Mouse (Mus musculus) lung, postnatal 0 days (tissue): ENCODE measurements around the gene H1f0. TPM values are rescaled to one million over a fixed set of nuclear protein-coding genes. Genes with fewer than 3 reads are reported as not detected.

Experiments used
- ATAC-seq: fragments of 200-750 bp; cut with Nextera tagmentation; 2 replicates; pipeline ENCODE4 v1.8.0; 2017; ENCODE audit warnings: moderate library complexity
- DNase-seq: peaks from one replicate; pipeline ENCODE4 v3.0.0-alpha.2; 2016; ENCODE audit warnings: low spot score
- H3K27ac ChIP-seq: fragments of 300-500 bp; sonication (generic); 2 replicates; pipeline ENCODE4 v1.5.1; 2014; ENCODE audit warnings: antibody characterized with exemption, mild to moderate bottlenecking, low read length, mixed read lengths
- H3K27me3 ChIP-seq: fragments of 300-500 bp; sonication (generic); replicated peaks from 2 replicates; pipeline ENCODE4 v1.6.1; 2014; ENCODE audit warnings: low read length, mixed read lengths; ENCODE audit not compliant: insufficient read depth
- H3K36me3 ChIP-seq: fragments of 300-500 bp; sonication (generic); 2 replicates; pipeline ENCODE4 v1.6.1; 2014; ENCODE audit warnings: low read length, mixed read lengths; ENCODE audit not compliant: insufficient read depth
- H3K4me1 ChIP-seq: fragments of 300-500 bp; sonication (generic); 2 replicates; pipeline ENCODE4 v1.6.1; 2014; ENCODE audit warnings: antibody characterized with exemption, low read depth, low read length, mixed read lengths; ENCODE audit not compliant: insufficient read depth
- H3K4me2 ChIP-seq: fragments of 300-500 bp; sonication (generic); replicated peaks from 2 replicates; pipeline ENCODE4 v1.6.1; 2014; ENCODE audit warnings: low read depth, mild to moderate bottlenecking, low read length, moderate library complexity, mixed read lengths
- H3K4me3 ChIP-seq: fragments of 300-500 bp; sonication (generic); 2 replicates; pipeline ENCODE4 v1.5.1; 2014; ENCODE audit warnings: low read depth, low read length
- H3K9ac ChIP-seq: fragments of 300-500 bp; sonication (generic); replicated peaks from 2 replicates; pipeline ENCODE4 v1.6.1; 2014; ENCODE audit warnings: low read depth, mild to moderate bottlenecking
- H3K9me3 ChIP-seq: fragments of 300-500 bp; sonication (generic); 2 replicates; pipeline ENCODE4 v1.6.1; 2016; ENCODE audit warnings: low read length, mixed read lengths
- CTCF ChIP-seq: IDR thresholded peaks from 2 replicates; pipeline ENCODE4 v1.5.1; 2016; ENCODE audit warnings: antibody characterized with exemption, mild to moderate bottlenecking
- EP300 ChIP-seq: IDR thresholded peaks from 2 replicates; pipeline ENCODE4 v1.6.1; 2016; ENCODE audit warnings: antibody characterized with exemption, mild to moderate bottlenecking, control low read depth
- WGBS: fragments of 180-500 bp; shearing (Covaris S2); extraction: QIAGEN DNeasy Blood & Tissue Kit; methylation state at CpG from one replicate; pipeline ENCODE4 v1.1.7; 2014; 5-methylcytosine and 5-hydroxymethylcytosine counted together
- polyA plus RNA-seq: library from polyadenylated mRNA; unstranded; fragments of >200 nt; fragmentation: Nextera tagmentation; extraction: Ambion mirVana; gene quantifications from 2 replicates; pipeline ENCODE4 v1.2.1, GENCODE M21; 2015

H1f0 gene
- polyA plus RNA-seq, 1 experiment from 2014 or later = 263 TPM

GRCm38 (mm10) chr15:79067631-79068030 lies 39.4 kb downstream of the H1f0 start:
- TF ChIP-seq EP300 (no peak), CTCF (no peak)
- H3K27me3 ChIP-seq = no peaks in the 10 kb centered on the region
- H3K4me1 ChIP-seq = no peaks in the 10 kb centered on the region
- ATAC-seq = no peak
- no peak overlapping the region for H3K9ac ChIP-seq
- H3K27ac ChIP-seq = no peak overlapping the region
- H3K4me3 ChIP-seq = no peak overlapping the region
- no peak for DNase-seq
- H3K36me3 ChIP-seq = no peaks in the 10 kb centered on the region
- H3K9me3 ChIP-seq = no peaks in the 10 kb centered on the region
- no peak overlapping the region for H3K4me2 ChIP-seq
- 71% methylated on average over 3 of the region's 3 CpGs for WGBS

DNA sequence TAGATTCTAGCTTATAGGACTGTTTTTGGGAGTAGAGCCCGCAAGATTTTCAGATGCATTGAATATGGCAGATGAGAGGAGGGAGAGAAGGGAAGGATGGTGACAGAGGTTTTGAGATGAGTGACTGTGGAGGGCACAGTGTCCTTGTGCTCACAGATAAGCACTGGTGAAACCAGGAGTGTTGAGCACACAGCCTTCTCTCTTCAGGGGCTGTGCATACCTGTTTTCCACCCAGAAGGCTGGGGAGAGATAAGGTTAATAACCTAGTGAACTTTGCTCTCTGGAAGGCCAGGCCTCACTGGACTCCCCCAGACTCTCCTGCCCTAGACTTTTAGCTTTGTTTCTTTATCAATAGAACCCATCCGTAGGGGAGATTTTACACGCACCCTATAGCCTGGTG lies 40.2 kb downstream of the H1f0 start:
- Histone ChIP-seq H3K9me3 (no peaks in the 10 kb centered on the region), H3K27me3 (no peaks in the 10 kb centered on the region), H3K36me3 (no peaks in the 10 kb centered on the region), H3K9ac (no peak overlapping the region), H3K4me3 (no peak overlapping the region), H3K27ac (no peak overlapping the region), H3K4me2 (no peak overlapping the region), H3K4me1 (no peaks in the 10 kb centered on the region)
- ATAC-seq (no peak), DNase-seq (no peak)
- TF ChIP-seq EP300 = no peak
- TF ChIP-seq CTCF = no peak
- WGBS = 83% methylated on average over 3 of the region's 3 CpGs

- no peak overlapping the region for H3K9ac ChIP-seq
- TF ChIP-seq CTCF (peak; percentile 85), EP300 (no peak)
- H3K4me1 ChIP-seq = 0 out of 2 replicates have a peak, but pooled peaks cover 3% of the 10 kb centered on the region
- no peaks in the 10 kb centered on the region for H3K36me3 ChIP-seq
- ATAC-seq (no peak), DNase-seq (peak; percentile 75)
- H3K27me3 ChIP-seq = no peaks in the 10 kb centered on the region
- no peak overlapping the region for H3K4me2 ChIP-seq
- H3K9me3 ChIP-seq = no peaks in the 10 kb centered on the region
- no peak overlapping the region for H3K4me3 ChIP-seq
- WGBS = 69% methylated on average over 5 of the region's 5 CpGs
- H3K27ac ChIP-seq = no peak overlapping the region
These were observed 43.1 kb downstream of the H1f0 start for GRCm38 (mm10) chr15:79071117-79072039.

DNA sequence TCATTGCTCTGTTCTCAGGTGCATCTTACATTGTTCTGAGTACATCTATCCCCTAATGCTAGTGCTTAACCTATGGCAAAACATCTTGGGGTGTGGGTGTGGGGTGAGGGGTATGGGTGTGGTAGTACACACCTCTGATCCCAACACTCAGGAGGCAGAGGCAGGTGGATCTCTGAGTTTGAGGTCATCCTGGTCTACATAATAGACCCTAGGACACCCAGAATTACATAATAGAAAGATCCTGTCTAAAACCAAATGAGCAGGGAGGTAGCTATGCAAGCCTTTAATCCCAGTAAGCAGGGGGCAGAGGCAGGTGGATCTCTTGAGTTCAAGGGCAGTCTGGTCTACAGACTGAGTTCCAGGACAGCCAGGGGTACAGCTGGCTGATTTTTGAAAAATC lies 45.5 kb downstream of the H1f0 start:
- no peak overlapping the region for H3K4me3 ChIP-seq
- no peak overlapping the region for H3K4me2 ChIP-seq
- no peak overlapping the region for H3K9ac ChIP-seq
- H3K9me3 ChIP-seq = no peaks in the 10 kb centered on the region
- TF ChIP-seq CTCF = no peak
- no peak for TF ChIP-seq EP300
- no peak overlapping the region for H3K27ac ChIP-seq
- ATAC-seq (no peak), DNase-seq (no peak)
- H3K27me3 ChIP-seq = no peaks in the 10 kb centered on the region
- H3K4me1 ChIP-seq = 0 out of 2 replicates have a peak, but pooled peaks cover 3% of the 10 kb centered on the region
- peaks cover 19% of the 10 kb centered on the region; the same call in 1 of the 2 replicates for H3K36me3 ChIP-seq

DNA sequence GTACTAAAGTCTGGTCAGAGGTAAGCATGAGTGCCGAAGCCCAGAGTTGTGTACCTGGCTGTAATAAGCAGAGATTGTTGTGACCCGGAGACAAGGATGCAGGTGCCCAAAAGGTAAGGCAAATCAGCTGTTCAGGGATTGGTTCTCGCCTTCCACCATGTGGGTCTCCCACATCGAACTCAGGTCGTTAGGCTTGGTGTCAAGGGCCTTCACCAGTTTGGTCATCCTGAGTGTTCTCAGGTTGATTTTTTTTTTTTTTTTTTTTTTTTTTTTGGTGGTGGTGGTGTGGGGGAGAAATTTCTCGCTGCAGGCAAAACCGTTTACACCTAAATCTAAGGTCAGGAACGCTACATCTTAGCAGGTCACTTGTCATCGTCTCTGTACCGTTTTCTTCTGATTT lies 46.2 kb downstream of the H1f0 start:
- Histone ChIP-seq H3K4me3 (peak overlapping the region; percentile 78), H3K9ac (peak overlapping the region; percentile 89), H3K9me3 (no peaks in the 10 kb centered on the region), H3K27ac (peak overlapping the region; percentile 83), H3K4me2 (peak overlapping the region; percentile 88), H3K4me1 (0 out of 2 replicates have a peak, but pooled peaks cover 3% of the 10 kb centered on the region), H3K27me3 (no peaks in the 10 kb centered on the region), H3K36me3 (peaks cover 21% of the 10 kb centered on the region; the same call in 1 of the 2 replicates)
- DNase-seq (no peak), ATAC-seq (no peak)
- 30% methylated on average over 10 of the region's 10 CpGs for WGBS
- TF ChIP-seq EP300 (no peak), CTCF (no peak)

DNA sequence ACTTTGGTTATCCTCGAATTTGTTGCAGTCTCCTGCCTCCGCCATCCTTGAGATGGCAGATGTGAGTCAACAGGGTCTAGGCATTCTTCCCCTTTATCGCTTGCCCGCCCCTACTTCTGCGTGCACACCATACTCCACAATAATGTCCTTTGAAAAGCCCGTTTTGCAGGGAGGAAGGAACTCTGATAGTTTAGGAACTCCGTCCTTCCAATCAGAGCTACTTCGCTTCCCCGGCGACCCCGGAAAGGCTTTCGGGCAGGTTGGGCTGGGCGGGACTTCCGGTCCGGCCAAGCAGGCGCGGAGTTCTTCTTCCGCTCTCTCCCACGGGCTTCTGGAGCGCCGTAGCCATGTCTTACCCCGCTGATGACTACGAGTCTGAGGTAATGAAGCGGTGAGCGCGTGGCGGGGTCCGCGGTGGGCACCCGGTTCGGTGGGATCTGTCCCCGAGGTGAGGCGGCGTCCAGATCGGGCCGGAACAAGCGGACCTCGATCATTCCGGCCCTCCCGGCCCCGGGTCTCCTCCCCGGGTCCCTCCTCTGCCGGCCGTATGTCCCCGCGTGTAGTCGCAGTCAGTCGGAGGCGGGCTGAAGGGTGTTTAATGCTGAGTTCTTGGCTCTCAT lies 46.8 kb downstream of the H1f0 start, which contains the start of gene Eif3l:
TSS of gene Eif3l (plus strand) at position 267 of the 620 bp plus-strand sequence.
- Histone ChIP-seq H3K4me2 (peak within 1 kb of the TSS; percentile 88), H3K9ac (peak within 1 kb of the TSS; percentile 89), H3K4me1 (0 out of 2 replicates have a peak, but pooled peaks cover 3% of the 10 kb centered on the region), H3K4me3 (peak within 1 kb of the TSS; percentile 78), H3K36me3 (peaks cover 26% of the 10 kb centered on the region; the same call in 1 of the 2 replicates), H3K27me3 (no peaks in the 10 kb centered on the region), H3K9me3 (no peaks in the 10 kb centered on the region), H3K27ac (peak within 1 kb of the TSS; percentile 83)
- ATAC-seq (peak; percentile 93), DNase-seq (peak; percentile 94)
- peak; percentile 44; the same call in 1 of the 2 replicates for TF ChIP-seq EP300
- peak; percentile 43; the same call in 1 of the 2 replicates for TF ChIP-seq CTCF
- under 1% methylated on average over 43 of the region's 49 CpGs for WGBS
